Mouse (Mus musculus) neural tube, embryonic 15.5 days (tissue): ENCODE results near the gene Wscd2. TPM values are rescaled to one million over a fixed set of nuclear protein-coding genes. Genes with fewer than 3 reads are reported as not detected.

Source experiments
- ATAC-seq: fragments of 200-750 bp; cut with Nextera tagmentation; 2 replicates; pipeline ENCODE4 v1.8.0; 2017; ENCODE audit warnings: mild to moderate bottlenecking, moderate TSS enrichment, moderate library complexity; ENCODE audit not compliant: low FRiP score
- H3K27ac ChIP-seq: fragments of 300-500 bp; sonication (generic); replicated peaks from 2 replicates; pipeline ENCODE4 v1.5.1; 2015; ENCODE audit warnings: mild to moderate bottlenecking, inconsistent platforms
- H3K27me3 ChIP-seq: fragments of 300-500 bp; sonication (generic); replicated peaks from 2 replicates; pipeline ENCODE4 v1.6.1; 2015; ENCODE audit warnings: inconsistent platforms
- H3K36me3 ChIP-seq: fragments of 300-500 bp; sonication (generic); 2 replicates; pipeline ENCODE4 v1.6.1; 2015; ENCODE audit warnings: inconsistent platforms
- H3K4me1 ChIP-seq: fragments of 300-500 bp; sonication (generic); 2 replicates; pipeline ENCODE4 v1.6.1; 2015; ENCODE audit warnings: inconsistent platforms
- H3K4me2 ChIP-seq: fragments of 300-500 bp; sonication (generic); 2 replicates; pipeline ENCODE4 v1.6.1; 2015; ENCODE audit warnings: inconsistent platforms, mild to moderate bottlenecking, moderate library complexity
- H3K4me3 ChIP-seq: fragments of 300-500 bp; sonication (generic); replicated peaks from 2 replicates; pipeline ENCODE4 v1.5.1; 2015; ENCODE audit warnings: mild to moderate bottlenecking, inconsistent platforms
- H3K9ac ChIP-seq: fragments of 300-500 bp; sonication (generic); replicated peaks from 2 replicates; pipeline ENCODE4 v1.6.1; 2015; ENCODE audit warnings: mild to moderate bottlenecking, inconsistent platforms
- H3K9me3 ChIP-seq: fragments of 300-500 bp; sonication (generic); replicated peaks from 2 replicates; pipeline ENCODE4 v1.6.1; 2016; ENCODE audit warnings: inconsistent platforms
- WGBS: fragments of 180-500 bp; shearing (Covaris S2); methylation state at CpG from one replicate; pipeline ENCODE4 v1.1.7; 2015; ENCODE audit warnings: mixed read lengths; 5-methylcytosine and 5-hydroxymethylcytosine counted together
- polyA plus RNA-seq: library from polyadenylated mRNA; unstranded; fragments of >200 nt; fragmentation: Nextera tagmentation; extraction: Ambion mirVana; gene quantifications from 2 replicates; pipeline ENCODE4 v1.2.1, GENCODE M21; 2015

Wscd2 gene
- polyA plus RNA-seq, 1 experiment from 2014 or later, result 22.6 TPM

DNA sequence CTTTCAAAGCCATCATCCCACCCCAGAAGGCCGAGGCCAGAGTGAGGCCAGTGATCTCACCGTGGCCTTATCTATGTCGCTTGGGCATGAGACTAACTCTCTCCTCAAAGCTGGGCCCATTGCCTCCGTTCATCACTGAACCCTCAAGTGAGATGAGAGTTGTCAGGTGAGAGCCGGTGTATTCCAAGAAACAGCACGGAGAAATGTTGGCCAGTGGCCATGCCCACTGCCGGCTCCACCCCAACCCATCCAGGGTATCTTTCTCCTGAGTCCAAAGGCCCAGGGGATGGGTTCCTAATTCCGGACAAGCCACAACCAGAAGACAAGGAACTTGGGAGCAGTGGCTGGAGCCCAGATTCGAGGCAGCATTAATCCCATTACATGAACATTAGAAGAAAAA lies 113.3 kb downstream of the Wscd2 start:
- peaks cover 35% of the 10 kb centered on the region for H3K4me1 ChIP-seq
- no peak overlapping the region for H3K27ac ChIP-seq
- H3K36me3 ChIP-seq, result no peaks in the 10 kb centered on the region
- WGBS, result 86% methylated on average over 9 of the region's 9 CpGs
- no peak overlapping the region for H3K4me3 ChIP-seq
- H3K9me3 ChIP-seq, result no peaks in the 10 kb centered on the region
- H3K9ac ChIP-seq, result no peak overlapping the region
- no peak overlapping the region for H3K4me2 ChIP-seq
- no peak for ATAC-seq
- no peaks in the 10 kb centered on the region for H3K27me3 ChIP-seq

DNA sequence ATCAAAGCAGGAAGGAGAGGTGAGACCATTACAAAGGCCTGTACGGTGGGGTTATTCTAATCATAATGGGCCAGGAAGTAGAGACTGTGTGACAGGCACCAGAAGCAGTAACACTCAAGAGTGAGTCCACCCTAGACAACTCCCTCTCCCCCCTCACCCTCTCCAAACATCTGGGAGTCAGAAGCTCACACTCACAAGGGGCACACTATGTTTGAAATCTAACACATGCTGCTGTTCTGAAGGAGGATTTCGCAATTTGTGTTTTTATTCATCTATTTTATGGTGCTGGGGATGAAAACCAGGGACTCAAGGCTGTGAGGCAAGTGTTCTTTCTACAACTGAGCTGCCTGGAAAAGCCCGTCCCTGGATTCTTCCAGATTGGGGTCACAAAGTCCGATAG lies 114.6 kb downstream of the Wscd2 start:
- H3K36me3 ChIP-seq, result no peaks in the 10 kb centered on the region
- no peak overlapping the region for H3K4me2 ChIP-seq
- 81% methylated on average over 4 of the region's 4 CpGs for WGBS
- H3K9me3 ChIP-seq, result no peaks in the 10 kb centered on the region
- ATAC-seq, result no peak
- no peaks in the 10 kb centered on the region for H3K27me3 ChIP-seq
- H3K4me3 ChIP-seq, result no peak overlapping the region
- H3K27ac ChIP-seq, result no peak overlapping the region
- H3K9ac ChIP-seq, result no peak overlapping the region
- H3K4me1 ChIP-seq, result peaks cover 40% of the 10 kb centered on the region

DNA sequence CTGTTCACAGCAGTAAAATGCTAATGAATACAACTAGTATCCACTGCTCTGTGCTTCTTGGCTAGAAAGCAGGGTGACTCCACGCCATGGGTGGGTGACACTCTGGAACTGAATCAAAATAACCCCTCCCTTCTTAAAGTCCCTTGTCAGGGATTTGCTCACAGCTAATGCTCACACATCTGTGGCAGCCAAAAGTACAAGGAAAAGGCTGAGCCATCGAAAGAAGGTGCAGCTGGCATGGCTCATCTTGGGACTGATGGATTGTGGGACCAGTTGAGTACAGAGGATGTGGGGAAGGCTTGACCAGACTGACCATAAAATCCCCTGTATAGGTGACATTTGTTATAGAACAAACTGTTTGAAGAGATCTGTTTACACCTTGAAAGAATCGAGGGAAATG lies 116.0 kb downstream of the Wscd2 start:
- Histone ChIP-seq H3K9me3 (no peaks in the 10 kb centered on the region), H3K4me3 (no peak overlapping the region), H3K9ac (no peak overlapping the region), H3K4me1 (peaks cover 43% of the 10 kb centered on the region), H3K36me3 (no peaks in the 10 kb centered on the region), H3K4me2 (no peak overlapping the region), H3K27me3 (no peaks in the 10 kb centered on the region), H3K27ac (no peak overlapping the region)
- ATAC-seq, result no peak
- WGBS, result 65% methylated on average over 3 of the region's 3 CpGs

DNA sequence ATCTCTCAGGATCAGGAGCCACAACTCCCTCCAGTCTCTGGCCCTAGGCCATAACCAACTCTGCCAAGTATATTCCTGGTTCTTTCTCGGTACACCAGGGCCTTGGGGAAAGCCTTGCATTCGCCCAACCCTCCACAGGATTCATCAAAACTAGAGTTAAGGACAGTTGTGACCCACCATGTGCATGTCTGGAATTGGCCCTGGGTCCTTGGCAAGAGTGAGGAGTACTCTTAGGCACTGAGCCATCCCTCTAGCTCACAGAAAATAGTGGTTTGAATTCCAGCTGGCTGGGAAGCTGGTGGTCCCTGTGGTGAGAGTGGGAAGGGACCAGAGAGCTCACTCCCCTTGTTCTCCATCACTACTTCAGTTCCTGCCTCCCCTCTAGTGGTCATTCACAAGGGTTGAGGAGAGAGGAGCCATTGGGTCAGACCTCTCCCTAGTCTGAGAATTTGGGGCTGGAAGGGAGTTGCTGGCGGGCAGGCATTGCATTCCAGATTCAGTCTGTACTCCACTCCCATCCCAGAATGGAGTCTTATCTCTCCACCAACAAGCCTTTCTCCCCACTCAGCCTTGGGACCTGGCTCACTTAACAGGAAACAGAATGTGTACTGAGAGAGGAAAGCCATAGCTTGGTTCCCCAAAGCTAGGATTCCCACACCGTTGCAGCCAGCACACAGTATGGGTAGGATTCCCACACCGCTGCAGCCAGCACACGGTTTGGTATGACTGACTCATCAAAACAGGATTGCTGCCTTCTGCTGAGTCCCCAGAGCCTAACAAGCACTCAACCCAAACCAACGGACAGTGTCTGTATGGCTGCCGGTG lies 117.0 kb downstream of the Wscd2 start:
- no peak overlapping the region for H3K4me3 ChIP-seq
- H3K9ac ChIP-seq, result 0 out of 2 replicates have a peak overlapping the region, but pooled peaks have one; percentile 17
- H3K9me3 ChIP-seq, result no peaks in the 10 kb centered on the region
- H3K4me1 ChIP-seq, result peaks cover 36% of the 10 kb centered on the region
- no peaks in the 10 kb centered on the region for H3K27me3 ChIP-seq
- peak; percentile 26; the same call in 1 of the 2 replicates for ATAC-seq
- peak overlapping the region; percentile 59; the same call in 1 of the 2 replicates for H3K27ac ChIP-seq
- H3K4me2 ChIP-seq, result no peak overlapping the region
- 62% methylated on average over 8 of the region's 8 CpGs for WGBS
- H3K36me3 ChIP-seq, result no peaks in the 10 kb centered on the region

DNA sequence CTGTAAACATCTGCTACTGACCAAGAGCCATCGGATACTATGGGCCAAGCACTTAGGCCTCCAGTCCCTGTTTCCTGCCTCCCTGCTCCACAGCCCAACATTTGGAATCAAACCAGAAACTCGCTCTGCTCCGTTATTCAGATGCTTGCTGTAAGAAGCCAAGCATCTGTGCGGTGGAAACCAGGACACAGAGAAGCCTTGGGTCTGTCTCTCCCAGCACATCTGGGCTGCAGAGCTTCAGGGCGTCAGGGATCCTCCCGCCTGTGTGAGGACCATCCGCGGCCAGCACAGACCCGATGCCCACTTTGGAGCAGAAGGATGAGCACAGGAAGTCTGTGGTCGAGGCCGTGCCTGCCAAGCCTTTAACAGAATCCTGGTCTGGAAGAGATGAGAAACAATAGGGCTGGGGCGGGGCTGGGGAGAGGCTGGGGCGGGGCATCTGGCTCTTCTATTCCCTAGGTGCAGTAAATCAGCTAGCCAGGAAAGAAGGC lies 117.9 kb downstream of the Wscd2 start:
- no peaks in the 10 kb centered on the region for H3K36me3 ChIP-seq
- ATAC-seq, result no peak; the same call in 1 of the 2 replicates
- H3K4me3 ChIP-seq, result no peak overlapping the region
- 0 out of 2 replicates have a peak overlapping the region, but pooled peaks have one; percentile 17 for H3K9ac ChIP-seq
- H3K27ac ChIP-seq, result peak overlapping the region; percentile 59
- 12% methylated on average over 13 of the region's 13 CpGs for WGBS
- H3K4me1 ChIP-seq, result peaks cover 34% of the 10 kb centered on the region
- H3K4me2 ChIP-seq, result no peak overlapping the region
- no peaks in the 10 kb centered on the region for H3K9me3 ChIP-seq
- H3K27me3 ChIP-seq, result no peaks in the 10 kb centered on the region

DNA sequence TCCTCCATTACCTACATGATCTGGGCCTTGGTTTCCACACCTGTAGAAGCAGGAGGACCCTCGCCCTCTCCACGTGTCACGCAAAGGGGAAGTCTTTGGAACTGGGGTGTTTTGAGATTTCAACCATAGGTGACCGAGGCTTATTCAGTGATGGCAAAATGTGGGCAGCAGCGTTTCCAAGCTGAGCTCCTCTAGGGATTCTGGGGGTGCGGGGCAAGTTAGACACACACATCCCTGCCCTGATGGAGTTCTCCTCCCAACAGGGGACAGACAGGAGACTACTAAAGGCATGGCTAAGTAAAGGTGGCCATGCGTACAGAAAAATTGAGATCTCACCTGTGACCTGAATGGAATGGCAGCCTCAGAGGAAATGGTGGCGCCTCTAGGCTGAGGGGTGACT lies 118.4 kb downstream of the Wscd2 start:
- 72% methylated on average over 8 of the region's 8 CpGs for WGBS
- peak overlapping the region; percentile 59; the same call in 1 of the 2 replicates for H3K27ac ChIP-seq
- no peaks in the 10 kb centered on the region for H3K9me3 ChIP-seq
- peaks cover 34% of the 10 kb centered on the region for H3K4me1 ChIP-seq
- H3K4me3 ChIP-seq, result no peak overlapping the region
- no peak overlapping the region for H3K4me2 ChIP-seq
- H3K36me3 ChIP-seq, result no peaks in the 10 kb centered on the region
- H3K27me3 ChIP-seq, result no peaks in the 10 kb centered on the region
- no peak; the same call in 1 of the 2 replicates for ATAC-seq
- no peak overlapping the region for H3K9ac ChIP-seq

DNA sequence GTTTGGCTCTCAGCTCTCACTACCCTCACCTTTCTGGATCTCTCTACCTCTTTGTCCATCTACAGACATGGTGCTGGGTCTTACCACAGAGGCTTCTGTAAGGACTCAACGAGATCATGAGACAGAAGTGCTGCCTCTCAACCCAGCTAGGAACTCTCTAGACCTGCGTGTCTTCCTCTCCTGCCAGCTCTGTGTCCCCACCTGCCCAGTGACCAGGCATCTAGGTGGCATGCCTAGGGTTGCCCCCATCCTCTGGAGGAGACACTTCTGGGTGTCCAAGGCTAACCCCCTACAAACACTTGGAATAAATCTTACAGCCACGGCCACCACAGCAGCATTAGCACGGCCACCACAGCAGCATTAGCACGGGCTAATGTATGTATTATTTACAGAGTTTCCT lies 119.8 kb downstream of the Wscd2 start:
- 45% methylated on average over 5 of the region's 5 CpGs for WGBS
- Histone ChIP-seq H3K4me3 (no peak overlapping the region), H3K9me3 (no peaks in the 10 kb centered on the region), H3K27me3 (no peaks in the 10 kb centered on the region), H3K4me2 (no peak overlapping the region), H3K9ac (no peak overlapping the region), H3K36me3 (no peaks in the 10 kb centered on the region), H3K4me1 (peaks cover 32% of the 10 kb centered on the region), H3K27ac (no peak overlapping the region)
- ATAC-seq, result no peak

DNA sequence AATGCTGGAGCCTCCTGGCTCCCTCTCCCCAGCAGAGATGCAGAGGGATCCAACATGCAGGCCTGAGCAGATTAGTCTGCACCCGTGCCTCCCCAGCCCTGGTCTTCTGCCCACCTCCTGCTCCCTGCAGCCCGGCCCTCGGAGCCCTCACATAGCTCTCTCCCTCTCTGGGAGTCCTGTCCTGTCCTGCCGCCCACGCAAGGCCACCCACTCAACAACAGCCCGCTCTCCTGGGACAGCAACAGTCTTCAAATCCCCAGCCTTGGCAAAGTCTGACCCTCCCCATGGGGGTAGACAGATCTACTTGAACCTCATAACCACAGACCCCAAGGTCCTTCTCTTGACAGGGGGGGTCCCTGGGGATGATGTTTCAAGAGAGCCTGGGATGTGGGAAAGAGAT lies 120.4 kb downstream of the Wscd2 start:
- Histone ChIP-seq H3K36me3 (no peaks in the 10 kb centered on the region), H3K27me3 (no peaks in the 10 kb centered on the region), H3K27ac (no peak overlapping the region), H3K4me1 (peaks cover 32% of the 10 kb centered on the region), H3K9me3 (no peaks in the 10 kb centered on the region), H3K9ac (no peak overlapping the region), H3K4me3 (no peak overlapping the region), H3K4me2 (no peak overlapping the region)
- 58% methylated on average over 6 of the region's 6 CpGs for WGBS
- no peak for ATAC-seq

DNA sequence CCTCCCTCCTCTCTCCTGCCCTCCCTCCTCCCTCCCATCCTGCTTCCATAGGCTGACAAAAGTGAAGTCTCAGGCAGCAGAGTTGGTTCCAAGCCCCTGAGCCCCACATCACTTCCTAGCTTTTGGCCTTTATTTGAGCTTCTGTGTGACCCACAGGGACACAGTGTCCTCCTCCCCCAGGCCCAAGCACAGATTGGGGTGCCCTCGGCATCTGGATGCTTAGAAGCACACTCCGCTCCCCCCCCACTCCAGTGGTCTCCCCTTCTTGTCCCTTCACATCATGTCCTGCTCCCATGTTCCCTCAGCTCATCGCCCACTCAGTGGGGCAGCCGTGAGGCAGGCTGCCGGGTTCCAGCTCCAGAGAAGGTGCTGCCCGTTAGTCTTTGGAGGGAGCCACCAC lies 121.0 kb downstream of the Wscd2 start:
- Histone ChIP-seq H3K27me3 (no peaks in the 10 kb centered on the region), H3K27ac (no peak overlapping the region), H3K9me3 (no peaks in the 10 kb centered on the region), H3K4me1 (peaks cover 32% of the 10 kb centered on the region), H3K4me2 (no peak overlapping the region), H3K4me3 (no peak overlapping the region), H3K9ac (no peak overlapping the region), H3K36me3 (no peaks in the 10 kb centered on the region)
- WGBS, result 78% methylated on average over 6 of the region's 6 CpGs
- no peak for ATAC-seq

DNA sequence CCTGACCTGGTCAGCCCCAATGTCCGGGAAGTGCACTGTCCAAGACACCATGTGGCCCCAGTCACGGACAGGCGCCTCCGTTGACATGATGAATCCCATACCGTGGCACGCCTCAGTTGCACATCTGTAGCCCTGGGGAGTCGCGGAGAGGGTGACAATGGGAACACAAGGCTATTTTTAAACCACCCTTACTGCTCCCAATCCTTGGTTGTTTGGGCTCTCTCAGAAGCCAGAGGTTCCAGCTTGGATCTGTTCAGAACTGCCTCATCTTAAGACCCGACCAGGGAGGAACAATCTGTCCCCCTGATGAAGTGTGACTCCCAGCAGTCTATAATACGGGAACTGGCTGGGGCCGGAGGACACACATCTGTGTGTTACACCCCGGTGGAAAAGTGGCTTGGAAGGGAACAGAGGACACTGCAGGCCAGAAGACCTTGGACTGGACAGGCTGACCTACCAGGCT lies 121.7 kb downstream of the Wscd2 start:
- Histone ChIP-seq H3K9me3 (no peaks in the 10 kb centered on the region), H3K4me1 (peaks cover 29% of the 10 kb centered on the region), H3K4me2 (no peak overlapping the region), H3K4me3 (no peak overlapping the region), H3K36me3 (no peaks in the 10 kb centered on the region), H3K27ac (no peak overlapping the region), H3K9ac (no peak overlapping the region), H3K27me3 (no peaks in the 10 kb centered on the region)
- ATAC-seq, result no peak
- 74% methylated on average over 12 of the region's 12 CpGs for WGBS

DNA sequence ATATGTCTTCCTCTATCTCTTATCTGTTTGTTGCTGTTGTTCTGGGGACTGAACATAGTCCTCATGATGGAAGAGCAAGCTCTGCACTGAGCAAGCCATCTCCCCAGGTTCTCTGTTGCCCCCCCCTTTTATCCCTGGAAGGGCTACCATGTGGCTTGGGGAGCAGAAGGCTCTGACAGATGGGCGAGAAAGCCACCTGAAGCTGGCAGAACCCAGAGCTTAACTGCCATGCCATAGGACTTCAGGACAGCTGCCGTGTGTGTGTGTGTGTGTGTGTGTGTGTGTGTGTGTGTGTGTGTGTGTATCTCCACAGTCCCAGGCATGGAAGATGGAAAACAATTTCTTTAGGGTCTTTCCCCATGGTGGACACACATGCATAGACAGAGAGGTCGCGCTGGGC lies 128.6 kb downstream of the Wscd2 start:
- Histone ChIP-seq H3K27ac (no peak overlapping the region), H3K9ac (no peak overlapping the region), H3K9me3 (no peaks in the 10 kb centered on the region), H3K4me2 (no peak overlapping the region), H3K27me3 (no peaks in the 10 kb centered on the region), H3K4me1 (no peaks in the 10 kb centered on the region), H3K4me3 (no peak overlapping the region), H3K36me3 (no peaks in the 10 kb centered on the region)
- no peak for ATAC-seq
- 87% methylated on average over 4 of the region's 4 CpGs for WGBS

DNA sequence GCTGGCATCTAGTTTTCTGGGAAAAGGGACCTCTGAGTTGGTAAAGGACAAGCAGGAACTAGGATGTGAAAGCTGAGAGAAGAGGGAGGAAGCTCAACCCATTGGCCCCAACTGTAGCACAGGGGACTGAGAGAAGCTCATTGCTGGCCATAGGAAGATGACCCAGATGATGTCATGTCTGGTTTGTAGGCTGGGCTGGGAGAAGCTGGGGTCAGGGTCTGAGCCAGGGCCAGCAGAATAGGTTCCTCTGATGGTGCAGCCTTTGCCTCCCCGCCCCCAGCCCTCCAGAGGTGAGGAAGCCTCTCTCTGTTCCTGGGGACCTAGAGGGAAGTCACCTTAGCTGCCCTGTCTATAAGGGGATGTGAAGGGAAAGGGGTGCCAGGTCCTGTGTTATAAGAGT lies 129.0 kb downstream of the Wscd2 start:
- Histone ChIP-seq H3K4me1 (no peaks in the 10 kb centered on the region), H3K9me3 (no peaks in the 10 kb centered on the region), H3K9ac (no peak overlapping the region), H3K4me2 (no peak overlapping the region), H3K4me3 (no peak overlapping the region), H3K27ac (no peak overlapping the region), H3K36me3 (no peaks in the 10 kb centered on the region), H3K27me3 (no peaks in the 10 kb centered on the region)
- no peak for ATAC-seq
- 85% methylated on average over 1 of the region's 1 CpGs for WGBS
